Mouse (Mus musculus): ENCODE data around the gene Fcor.

The Fcor gene

DNA sequence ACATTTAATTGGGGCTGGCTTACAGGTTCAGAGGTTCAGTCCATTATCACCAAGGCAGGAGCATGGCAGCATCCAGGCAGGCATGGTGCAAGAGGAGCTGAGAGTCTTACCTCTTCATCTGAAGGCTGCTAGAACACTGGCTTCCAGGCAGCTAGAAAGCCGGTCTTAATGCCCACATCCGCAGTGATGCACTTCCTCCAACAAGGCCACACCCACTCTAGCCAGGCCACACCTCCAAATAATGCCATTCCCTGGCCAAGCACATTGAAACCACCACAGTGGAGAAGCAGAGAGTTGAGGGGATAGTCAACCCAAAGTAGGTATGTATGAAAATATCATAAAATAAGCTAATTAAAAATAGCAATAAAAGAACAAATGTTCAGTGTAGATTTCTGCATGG is 1.8 kb downstream of the Fcor start:
- DNase-seq = no peak

DNA sequence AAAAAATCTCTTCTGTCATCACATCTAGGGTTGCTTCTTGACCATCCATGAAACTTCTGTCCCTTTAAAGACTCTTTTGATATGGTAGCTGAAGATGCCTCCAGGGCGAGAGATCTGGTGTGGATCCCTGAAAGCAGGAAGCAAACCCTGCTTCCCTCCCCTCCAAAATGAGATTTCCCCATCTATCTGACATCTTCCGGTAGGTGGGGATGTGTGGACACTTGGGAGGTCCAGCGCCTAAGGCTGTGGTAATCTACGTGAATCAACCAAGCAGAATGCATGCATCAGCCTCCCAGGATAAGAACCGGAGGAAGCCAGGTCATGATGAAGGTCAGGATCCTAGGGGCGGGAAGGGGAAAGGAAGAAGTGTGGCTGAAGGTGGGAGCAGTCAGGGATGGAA is 6.7 kb downstream of the Fcor start, which contains the start of gene Mcemp1:
Gene Mcemp1, plus strand, starts transcription at position 248 of the 400 bp plus-strand sequence.
- no peak for DNase-seq

DNA sequence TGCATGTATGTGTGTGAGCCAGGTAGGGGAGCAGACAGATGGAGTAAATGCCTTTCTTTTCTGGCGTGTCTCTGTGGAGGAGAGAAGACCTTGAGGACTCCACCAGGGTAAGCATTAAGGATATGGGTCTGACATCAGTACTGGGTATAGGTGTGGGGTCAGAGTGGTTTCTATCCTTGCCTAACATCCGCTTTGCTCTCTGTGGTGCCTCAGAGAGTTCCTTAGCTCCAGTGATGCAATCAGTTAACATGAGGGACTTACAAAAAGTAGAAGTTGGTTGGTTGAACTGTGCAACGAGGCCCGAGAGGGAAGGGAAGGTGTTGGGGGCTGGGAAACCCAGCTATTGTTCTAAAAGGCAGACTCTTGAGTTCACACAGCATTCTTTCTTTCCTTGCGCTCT is 7.8 kb downstream of the Fcor start:
- DNase-seq = no peak

DNA sequence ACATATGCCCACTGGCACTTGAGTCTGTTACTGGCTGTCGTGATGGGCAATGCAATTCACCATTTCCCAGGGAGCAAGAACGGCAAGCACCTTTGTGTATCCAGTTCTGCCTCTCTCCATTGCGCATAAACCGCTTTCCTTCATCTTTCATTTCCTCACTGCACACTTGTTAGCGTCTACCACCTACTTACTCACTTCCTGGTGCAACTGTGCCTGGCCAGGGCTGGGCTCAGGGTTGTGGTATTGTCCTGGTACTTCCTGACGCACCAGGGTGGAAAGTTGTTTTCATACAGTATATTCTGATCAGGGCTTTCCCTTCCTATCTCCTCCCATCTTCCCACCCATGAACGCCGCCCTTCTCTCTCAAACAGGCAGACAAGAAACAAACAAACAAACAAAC is 11.3 kb downstream of the Fcor start:
- DNase-seq = no peak

DNA sequence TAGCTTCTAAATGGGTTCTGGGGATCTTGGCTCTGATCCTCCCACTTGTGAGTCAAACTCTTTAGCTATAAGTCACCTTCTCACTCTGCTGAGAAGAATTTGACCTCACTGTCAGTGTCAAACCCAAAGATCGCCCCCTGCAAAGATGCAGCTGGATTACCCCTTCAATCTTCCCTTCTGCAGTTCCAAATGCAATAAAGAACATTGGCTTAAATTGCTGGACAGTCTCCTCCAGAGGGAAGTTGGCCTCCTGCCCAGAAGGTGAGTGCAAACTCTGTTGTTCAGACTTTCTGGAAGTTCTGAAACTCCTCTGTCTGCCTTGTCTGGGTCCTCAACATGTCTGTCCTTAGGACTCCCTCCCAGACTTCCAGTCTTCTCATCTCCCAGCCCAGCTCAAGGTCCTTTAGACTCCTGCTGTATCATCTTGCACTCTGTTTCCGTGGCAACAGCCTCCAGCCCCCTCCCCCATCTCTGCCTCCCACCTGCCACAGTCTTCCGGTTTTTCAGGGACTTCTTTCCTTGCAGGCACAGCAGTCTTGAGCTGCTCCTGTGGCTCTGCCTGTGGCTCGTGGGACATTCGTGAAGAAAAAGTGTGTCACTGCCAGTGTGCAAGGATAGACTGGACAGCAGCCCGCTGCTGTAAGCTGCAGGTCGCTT is 15.3 kb downstream of the Fcor start:
- peak; percentile 42 for DNase-seq

DNA sequence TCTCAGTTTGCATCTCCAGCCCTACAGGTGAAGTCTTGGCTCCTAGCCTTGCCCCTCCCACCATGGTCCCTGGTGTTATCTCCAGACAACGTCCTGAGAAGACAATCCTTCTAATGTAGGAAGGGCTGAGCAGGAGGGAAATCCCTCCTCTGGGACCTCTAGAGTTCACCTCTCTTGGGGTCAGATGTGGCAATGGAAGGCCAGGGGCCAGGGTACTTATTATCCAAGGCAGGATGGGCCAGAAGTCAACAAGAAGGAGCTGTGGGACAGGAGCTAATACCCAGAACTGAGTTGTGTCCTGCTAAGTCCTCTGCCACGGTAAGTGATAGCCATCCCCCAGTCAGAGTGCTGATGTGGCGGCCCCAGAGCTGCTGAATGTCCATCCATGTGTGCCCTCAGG is 16.6 kb downstream of the Fcor start, which contains the start of gene Retn:
Gene Retn, plus strand, starts transcription at position 245 of the 400 bp plus-strand sequence.
- DNase-seq = no peak

DNA sequence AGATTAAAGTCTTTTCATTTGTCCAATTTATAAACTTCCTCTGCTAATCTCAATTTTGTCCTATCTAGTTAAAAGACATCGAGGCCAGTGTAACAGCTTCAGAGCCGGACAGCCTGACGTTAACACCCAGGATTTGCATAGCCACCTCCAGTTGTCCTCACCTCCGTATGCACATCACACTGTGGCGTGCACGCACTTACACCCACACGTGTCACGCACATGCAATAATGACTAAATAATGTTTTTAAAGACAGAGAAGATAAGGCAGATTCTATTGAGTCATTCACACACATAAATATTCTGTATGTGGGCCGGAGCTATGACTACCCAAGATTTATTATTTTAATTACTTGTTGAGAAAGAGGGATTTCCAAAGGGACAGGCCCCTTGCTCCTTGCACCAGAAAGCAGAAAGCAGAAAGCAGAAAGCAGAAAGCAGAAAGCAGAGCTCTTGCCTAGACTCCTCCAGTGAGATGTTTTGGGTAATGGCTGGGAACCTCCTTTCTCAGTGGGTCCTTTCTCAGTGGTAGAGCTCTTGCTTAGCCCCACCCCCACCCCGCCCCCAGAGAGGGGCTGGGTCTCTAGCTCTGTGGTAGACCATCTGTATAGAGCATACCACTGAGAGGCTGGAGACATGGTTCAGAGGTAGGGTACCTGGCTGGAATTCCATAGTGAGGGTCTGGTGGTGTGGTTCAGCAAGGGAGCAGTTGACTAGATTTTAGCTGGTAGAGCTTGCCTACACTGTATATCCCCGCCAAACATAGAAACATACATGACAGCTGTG is 17.2 kb downstream of the Fcor start:
- no peak for DNase-seq

DNA sequence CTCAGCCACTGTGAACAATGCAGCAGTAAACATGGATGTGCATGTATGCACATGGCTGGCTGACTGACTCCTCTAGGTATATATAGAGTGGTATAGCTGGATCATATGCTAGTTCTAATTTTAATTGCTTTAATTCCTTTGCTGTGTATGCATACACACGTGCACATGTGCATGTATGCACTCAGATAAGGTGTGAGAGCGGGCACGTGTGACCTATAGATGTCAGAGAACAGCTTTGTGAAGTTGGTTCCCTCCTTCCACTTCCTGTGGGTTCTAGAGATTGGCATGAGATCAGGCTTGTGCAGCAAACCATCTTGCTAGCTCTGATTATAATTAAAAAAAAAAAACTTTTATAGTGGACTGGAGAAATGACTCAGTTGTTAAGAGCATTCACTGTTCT is 19.3 kb downstream of the Fcor start:
- DNase-seq = no peak

DNA sequence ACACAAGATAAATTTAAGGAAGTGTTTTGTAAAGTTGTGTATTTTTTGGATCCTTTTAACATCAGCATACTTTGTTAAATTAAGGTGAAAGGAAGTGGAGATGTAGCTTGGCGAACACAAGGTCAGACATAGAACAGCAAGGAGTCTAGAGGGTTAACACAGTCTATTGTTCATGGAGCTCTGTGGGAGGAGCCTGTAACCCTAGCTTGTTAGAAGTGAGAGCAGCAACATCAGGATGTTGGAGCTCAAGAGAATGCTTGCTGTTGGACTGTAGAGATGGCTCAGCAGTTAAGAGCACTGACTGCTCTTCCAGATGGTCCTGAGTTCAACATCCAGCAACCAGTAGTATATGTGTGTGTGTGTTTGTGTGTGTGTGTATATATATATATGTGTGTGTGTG is 23.2 kb downstream of the Fcor start:
- peak; percentile 49 for DNase-seq

DNA sequence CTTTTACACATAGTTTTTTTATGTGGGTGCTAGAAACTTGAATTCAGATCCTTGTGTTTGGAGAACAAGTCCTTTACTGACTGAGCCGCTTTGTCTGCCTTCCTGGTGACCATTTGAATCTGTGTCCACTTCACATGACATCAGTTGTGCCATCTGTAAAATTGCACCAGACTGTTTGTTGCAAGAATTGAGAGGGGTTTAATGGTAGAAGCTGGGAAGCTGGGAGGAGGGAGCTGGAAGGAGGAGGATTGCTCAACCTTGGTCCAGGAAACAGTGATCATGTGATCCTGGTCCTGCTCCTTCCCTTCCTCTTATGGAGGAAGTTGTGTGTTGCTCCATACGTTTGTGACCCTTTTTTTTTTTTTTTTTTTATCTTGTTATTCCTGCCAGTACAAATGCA is 23.9 kb downstream of the Fcor start:
- DNase-seq = no peak

DNA sequence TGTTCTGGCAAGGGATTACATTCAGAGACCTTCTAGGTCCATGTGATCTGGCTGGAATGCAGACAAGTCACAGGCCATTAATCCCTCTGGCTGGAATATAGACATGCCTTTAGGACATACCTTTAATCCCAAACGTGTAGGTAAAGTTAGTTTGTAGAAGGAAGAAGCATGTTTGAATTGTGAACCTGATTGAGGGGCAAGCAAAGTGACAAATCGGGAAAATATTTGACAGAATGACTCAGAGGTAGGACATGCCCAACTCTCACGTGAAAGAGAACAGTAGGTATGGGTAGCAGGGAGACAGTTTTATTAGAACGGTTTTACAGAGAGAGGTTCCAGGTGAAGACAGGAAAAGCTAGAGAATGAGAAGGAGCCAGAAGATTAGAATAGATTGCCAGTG is 24.6 kb downstream of the Fcor start:
- DNase-seq = no peak

DNA sequence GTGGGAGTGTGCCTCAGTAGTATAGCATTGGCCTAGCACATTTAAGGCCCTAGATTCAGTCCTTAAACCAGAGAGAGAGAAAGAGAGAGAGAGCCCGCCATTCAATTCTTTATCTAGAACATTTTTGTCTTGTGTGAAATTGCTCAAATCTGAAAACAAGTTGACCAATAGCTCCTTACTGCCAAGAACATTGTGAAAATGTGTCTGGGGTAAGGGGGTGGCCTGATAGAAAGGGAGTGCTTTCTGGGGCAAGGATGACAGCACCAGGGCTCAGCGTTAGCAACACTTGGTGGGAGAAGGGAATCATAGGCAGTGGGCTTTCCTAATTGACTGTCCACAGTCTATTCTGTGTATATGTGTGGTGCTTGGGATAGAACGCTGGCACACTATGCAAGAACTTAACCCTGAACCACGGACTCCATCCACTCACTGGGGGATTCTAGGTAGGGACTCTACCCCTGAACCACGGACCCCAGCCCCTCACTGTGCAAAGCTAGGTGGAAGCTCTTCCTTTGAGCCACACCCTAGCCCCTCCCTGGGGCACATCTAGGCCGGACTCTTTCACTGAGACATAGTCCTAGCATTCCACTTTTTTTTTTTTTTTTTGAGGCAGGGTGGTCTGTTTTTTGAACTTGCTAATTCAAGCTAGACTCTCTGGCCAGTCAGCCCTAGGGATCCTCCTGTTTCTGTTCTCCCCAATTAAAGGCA is 25.2 kb downstream of the Fcor start:
- DNase-seq = no peak

DNA sequence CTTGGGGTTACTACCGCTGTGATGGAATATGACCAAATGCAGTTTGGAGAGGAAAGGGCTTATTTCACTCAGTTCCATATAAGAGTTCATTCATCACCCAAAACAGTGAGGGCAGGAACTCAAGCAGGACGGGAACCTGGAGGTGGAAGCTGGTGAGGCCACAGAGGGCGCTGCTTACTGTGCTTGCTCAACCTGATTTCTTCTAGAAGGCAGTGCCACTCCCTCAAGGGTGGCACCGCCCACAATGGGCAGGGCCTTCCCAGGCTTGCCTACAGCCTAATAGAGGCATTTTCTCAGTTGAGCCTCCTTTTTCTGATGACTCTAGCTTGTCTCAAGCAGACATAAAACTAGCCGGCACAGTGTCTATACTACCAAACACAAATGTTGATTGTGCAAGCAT is 26.4 kb downstream of the Fcor start:
- peak; percentile 11 for DNase-seq

DNA sequence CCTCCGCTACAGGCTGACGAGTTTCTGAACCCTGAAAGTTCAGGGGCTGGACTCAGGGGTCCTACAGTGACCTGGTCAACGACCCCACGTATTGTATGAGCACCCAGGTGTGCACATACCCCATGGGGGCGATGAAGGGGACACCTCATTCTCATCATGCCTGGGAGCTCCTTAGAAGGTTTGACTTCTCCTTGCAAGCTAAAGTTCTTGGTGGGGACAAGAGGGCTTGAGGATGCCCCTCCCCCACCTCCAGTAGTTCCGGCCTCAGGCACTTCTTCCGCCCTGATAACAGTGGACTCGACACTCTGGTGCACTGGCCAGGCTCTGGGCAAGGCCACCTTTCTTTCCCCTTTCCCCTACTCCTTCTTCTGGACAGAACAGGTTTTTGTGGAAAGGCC is 40.7 kb downstream of the Fcor start:
- DNase-seq = peak; percentile 17

DNA sequence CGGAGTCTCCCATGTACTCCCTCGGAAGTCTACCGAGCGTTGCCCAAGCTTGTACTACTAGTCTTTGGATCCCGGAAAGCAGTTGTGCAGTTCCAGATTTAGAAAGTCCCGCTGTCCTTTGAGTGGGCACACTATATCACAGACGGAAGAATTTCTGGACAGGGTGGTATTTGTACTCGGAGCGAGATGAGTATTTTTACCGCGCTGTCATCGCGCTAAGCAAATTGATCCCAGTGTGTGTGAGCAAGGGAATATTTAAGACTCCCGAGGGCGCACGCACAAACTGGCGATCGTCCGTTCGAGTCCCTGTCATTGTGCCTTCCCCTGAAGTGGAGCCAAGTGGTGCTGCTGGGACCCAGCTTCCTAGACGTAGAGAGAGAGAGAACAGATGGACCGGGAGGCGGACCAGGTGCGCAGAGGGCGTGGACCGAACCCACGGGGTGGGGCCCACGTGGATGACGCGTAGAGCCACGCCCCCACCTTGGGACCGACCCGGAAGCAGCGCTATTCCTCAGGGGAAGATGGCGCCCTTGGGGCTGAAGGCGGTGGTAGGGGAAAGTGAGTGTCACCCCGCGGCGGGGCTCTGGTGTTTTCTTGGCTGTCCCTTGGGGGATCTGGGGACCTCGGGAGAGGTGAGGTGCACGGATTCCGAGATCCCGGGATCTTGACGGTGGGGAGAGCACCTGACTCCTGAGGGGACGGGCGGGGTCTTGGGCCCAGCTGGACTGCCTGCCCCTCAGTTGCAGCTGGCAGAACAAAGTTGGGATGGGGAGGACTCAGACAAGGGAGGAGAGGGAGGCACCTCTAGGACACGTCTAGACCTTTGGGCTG is 41.3 kb downstream of the Fcor start, which contains the start of gene Stxbp2:
Gene Stxbp2, plus strand, starts transcription at position 309 of the 831 bp plus-strand sequence.
- DNase-seq = peak; percentile 79

DNA sequence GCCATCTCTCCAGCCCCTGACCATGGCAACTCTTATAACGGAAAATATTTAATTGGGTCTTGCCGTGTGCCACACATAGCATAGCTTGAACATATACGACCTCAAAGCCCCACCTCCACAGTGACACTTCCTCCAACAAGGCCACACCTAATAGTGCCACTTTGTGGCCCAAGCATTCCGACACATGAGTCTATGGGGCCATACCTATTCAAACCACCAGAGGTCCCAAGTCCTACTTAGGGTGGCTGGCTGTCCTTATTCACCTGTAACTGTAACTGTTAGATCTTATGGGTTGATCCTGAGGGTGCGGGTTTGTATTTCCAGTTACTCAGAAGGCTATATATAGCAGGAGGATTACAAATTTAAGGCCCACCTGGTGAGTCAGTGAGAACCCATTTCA is 44.1 kb downstream of the Fcor start:
- peak; percentile 42 for DNase-seq

DNA sequence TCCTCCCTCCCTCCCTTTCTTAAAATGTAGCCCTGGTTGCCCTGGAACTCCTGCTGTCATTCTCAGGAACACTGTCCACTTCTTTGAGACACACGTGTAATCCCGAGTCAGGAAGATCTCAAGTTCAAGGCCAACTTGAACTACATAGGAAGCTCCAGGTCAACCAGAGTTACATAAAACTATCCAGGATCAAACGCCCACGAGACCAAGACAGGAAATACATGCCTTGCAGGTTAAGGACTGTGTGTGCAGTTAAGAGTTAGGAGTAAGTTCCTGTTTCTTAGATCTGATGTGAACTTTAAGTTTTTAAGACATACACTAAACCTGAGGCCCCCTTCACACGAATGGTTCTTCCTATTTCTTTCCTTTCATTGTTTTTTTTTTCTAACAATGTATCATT is 45.2 kb downstream of the Fcor start:
- no peak for DNase-seq

DNA sequence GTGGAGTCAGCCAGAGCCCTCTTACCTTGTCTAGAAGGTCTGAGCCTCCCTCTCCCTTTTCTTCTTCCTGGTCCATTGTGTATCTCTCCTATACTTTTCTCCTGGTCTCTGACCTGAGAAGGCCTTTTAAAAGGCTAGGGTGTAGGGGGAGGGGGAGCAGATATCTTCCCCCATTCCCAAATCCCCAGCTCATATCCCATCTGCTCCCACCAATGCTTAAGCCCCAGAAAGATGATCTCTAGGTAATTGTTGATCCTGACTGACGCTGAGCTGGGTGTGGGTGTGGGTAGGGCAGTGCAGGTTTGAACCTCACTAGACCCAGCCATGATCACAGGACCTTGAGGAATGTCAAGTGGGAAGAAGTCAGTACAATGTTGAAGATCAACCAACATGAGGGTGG is 46.7 kb downstream of the Fcor start, which contains the start of gene Pcp2:
Gene Pcp2, minus strand, starts transcription at position 101 of the 400 bp plus-strand sequence.
- no peak for DNase-seq

DNA sequence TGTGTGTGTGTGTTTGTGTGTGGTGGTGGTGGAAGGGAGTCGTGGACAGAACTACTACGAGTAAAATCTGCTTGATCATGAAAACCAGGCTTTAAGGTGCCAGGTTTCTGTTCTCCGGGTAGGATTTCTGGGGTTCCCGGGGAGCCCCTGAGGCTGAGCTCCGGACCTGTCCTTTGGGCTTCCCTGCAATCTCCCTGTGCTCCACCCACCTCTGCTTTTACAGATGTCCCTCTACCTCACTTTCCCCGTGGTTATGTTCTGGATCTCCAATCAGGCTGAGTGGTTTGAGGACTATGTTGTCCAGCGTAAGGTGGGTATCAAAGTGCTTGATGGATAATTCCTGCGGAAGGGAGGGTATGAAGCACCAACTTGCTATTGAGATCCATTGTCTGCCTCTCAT is 50.0 kb downstream of the Fcor start:
- DNase-seq = no peak

DNA sequence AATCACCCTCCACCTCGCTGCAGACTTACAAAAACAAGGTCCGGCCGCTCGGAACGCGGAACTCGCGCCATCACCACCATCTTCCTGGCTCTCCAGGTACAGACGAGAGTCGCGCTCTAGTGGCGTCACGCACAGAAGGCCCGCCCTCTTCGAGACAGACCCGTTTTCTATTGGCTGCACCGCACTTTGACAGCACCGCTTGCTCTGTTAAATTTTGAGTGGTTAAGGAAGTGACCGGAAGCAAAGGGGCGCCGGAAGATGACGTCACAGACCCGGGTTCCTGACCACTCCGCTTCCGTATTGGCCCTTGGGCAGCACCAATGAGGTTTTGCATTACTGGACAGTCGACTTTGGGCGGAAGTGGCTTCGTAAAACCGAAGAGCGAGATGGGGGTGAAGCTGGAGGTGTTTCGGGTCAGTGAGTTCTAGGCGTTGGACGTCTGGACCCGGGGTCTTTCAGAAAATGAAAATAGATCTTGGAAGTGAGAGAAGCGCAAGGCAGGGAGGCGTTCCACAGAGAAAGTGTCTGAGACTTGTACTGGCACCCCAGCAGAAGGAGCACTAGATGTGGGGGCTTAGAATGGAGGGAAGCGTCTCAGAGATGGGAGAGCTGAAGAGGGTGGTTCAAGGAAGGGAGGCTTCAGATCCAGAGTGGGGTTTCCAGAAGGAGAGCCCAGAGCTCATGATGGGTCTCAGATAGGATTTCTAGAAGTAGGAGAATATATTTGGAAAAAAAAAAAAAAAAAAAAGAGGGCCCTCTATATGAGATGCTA is 50.8 kb downstream of the Fcor start, which contains the start of the genes Xab2 and Pet100:
Gene Xab2, minus strand, starts transcription at position 118 of the 772 bp plus-strand sequence.
Gene Pet100, plus strand, starts transcription at position 350 of the 772 bp plus-strand sequence.
- DNase-seq = peak; percentile 98

Data from embryo, embryonic 11 days (tissue).